Mouse (Mus musculus) thymus, adult 18-20 months (tissue): ENCODE measurements at regions not wholly inside any gene's neighbourhood (a gene's known extent, or its start where the extent isn't known, plus 50 kb on each side); places are given as distances from the start of the nearest gene placed in this dataset.

Experiments used
- DNase-seq, 2 experiments: peaks; one replicate each; pipeline ENCODE4 v3.0.0; 2022; ENCODE audit warnings: mixed read lengths in 2 of 2

GRCm38 (mm10) chr5:148454200-148454599 is 54.5 kb upstream of the Slc7a1 start:
- DNase-seq = no peak

GRCm38 (mm10) chr5:148453776-148454175 is 54.1 kb upstream of the Slc7a1 start:
- no peak for DNase-seq

DNA sequence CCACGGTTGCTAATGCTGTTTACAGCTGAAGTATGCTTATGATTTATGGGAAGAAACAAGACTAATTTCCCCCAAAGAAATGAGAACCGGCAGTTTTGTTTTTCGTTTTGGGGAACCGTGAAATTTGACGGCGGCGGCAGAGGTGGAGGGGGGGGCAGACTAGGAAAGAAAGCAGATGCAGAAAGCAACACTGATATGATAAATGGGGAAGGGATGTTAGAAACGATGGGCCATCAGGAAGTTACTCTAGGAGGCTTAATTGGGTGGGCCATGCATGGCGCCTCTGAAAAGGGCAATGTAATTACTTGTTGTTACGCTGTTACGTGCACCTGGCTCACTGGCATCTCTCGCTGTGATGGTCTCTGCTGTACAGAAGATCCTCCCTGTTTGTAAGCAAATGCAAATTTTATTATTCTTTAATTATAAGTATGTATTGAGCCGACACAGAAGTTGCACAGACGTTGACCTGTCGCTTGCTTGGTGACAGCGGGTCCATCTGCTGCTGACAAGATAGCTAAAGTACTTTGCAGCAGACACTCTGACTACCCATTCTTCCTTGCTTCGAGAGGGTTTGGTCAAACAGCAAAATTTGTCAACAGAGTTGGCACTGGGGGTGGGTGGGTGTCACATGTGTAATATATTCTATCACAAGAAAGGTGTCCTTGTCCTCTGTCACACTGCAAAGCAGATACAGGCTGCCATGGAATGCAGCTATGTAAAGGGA is 53.4 kb upstream of the Slc7a1 start:
- no peak for DNase-seq

DNA sequence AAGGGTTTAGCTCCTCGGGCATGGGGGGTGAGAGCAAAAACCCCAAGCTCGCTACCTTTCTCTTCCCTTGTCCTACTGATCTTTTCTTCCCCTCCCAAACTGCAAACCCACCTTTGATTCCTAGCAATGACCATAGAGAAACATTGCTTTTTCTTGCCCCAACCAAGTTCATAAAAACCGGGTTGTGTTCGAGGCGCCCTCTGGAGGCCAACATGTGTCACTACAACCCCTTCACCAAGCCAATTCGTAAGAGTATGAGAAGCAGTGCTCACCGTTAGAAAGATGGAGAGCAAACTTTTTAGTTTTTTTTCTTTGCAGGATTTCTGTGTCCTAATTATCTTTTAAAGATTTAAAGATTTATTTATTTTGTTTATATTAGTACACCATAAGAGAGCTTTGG is 52.1 kb upstream of the Slc7a1 start:
- peak in 1 of 2 experiments; percentile 14 for DNase-seq

GRCm38 (mm10) chr5:148450924-148451323 is 51.2 kb upstream of the Slc7a1 start:
- DNase-seq = peak; percentile 37 to 53
